Mouse (Mus musculus) hindbrain, embryonic 16.5 days (tissue): ENCODE measurements at regions not wholly inside any gene's neighbourhood (a gene's known extent, or its start where the extent isn't known, plus 50 kb on each side); places are given as distances from the start of the nearest gene placed in this dataset.

Experiments used
- ATAC-seq: fragments of 200-750 bp; cut with Nextera tagmentation; 2 replicates; pipeline ENCODE4 v1.8.0; 2017; ENCODE audit warnings: moderate TSS enrichment, moderate library complexity
- H3K27ac ChIP-seq: fragments of 300-500 bp; sonication (generic); 2 replicates; pipeline ENCODE4 v1.5.1; 2014; ENCODE audit warnings: low read depth, mild to moderate bottlenecking, control low read depth, low read length, moderate library complexity
- H3K27me3 ChIP-seq: fragments of 300-500 bp; sonication (generic); replicated peaks from 2 replicates; pipeline ENCODE4 v1.6.1; 2014; ENCODE audit warnings: low read length; ENCODE audit not compliant: control insufficient read depth, insufficient read depth
- H3K36me3 ChIP-seq: fragments of 300-500 bp; sonication (generic); 2 replicates; pipeline ENCODE4 v1.6.1; 2014; ENCODE audit warnings: mild to moderate bottlenecking, low read length, moderate library complexity, mixed read lengths; ENCODE audit not compliant: control insufficient read depth, insufficient read depth
- H3K4me1 ChIP-seq: fragments of 300-500 bp; sonication (generic); 2 replicates; pipeline ENCODE4 v1.6.1; 2014; ENCODE audit warnings: low read depth, low read length; ENCODE audit not compliant: control insufficient read depth, insufficient read depth
- H3K4me2 ChIP-seq: fragments of 300-500 bp; sonication (generic); 2 replicates; pipeline ENCODE4 v1.6.1; 2014; ENCODE audit warnings: mild to moderate bottlenecking, low read length, control low read depth, moderate library complexity
- H3K4me3 ChIP-seq: fragments of 300-500 bp; sonication (generic); 2 replicates; pipeline ENCODE4 v1.5.1; 2014; ENCODE audit warnings: mild to moderate bottlenecking, low read length, control low read depth, moderate library complexity
- H3K9ac ChIP-seq: fragments of 300-500 bp; sonication (generic); 2 replicates; pipeline ENCODE4 v1.6.1; 2014; ENCODE audit warnings: low read depth, mild to moderate bottlenecking, control low read depth, low read length, moderate library complexity
- H3K9me3 ChIP-seq: fragments of 300-500 bp; sonication (generic); 2 replicates; pipeline ENCODE4 v1.6.1; 2014; ENCODE audit warnings: mild to moderate bottlenecking, low read length, moderate library complexity; ENCODE audit not compliant: control insufficient read depth
- WGBS: fragments of 180-500 bp; shearing (Covaris S2); extraction: QIAGEN DNeasy Blood & Tissue Kit; methylation state at CpG from one replicate; pipeline ENCODE4 v1.1.7; 2014; 5-methylcytosine and 5-hydroxymethylcytosine counted together

DNA sequence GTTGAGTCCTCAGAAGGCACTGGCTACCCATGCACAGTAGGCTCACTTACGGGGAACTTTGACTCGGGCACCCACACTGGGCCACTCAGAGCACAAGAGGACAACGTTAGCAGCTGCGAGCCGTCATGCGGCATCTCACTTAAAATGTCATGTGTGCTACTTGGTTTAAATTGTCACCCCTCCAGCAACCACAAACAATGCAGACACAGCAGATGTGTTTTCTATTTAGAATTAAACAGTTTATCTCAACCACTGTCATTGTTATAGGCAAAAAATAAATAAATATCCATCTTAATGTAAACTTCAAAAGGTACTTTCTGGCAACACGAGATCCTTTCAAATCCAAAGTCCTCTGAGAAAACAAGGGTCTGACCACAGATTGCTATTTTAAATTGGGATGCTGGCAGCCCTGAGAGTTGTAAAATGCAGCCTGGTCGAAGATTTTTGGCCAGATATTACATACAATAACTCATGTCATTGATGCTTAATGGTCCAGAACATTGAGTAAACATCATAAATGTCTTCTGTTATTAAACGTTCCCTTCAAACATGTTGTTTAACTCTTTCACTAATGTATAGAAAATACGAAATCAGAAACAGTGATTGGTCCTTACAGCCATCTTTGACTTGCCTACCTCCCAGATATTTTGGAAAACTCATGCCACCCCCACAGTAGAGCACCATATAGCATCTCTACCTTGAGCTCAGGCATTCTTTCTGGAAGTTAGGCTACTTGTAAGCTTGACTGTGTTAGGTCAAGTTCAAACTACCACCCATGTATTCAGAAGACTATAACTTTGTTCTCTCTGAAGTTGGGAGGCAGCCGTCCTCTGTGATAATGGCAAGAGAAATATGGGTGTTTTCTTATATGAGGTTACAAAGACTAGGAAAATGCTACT is 232.8 kb upstream of the Tcf21 start:
- H3K4me3 ChIP-seq: no peak overlapping the region
- H3K36me3 ChIP-seq: no peaks in the 10 kb centered on the region
- ATAC-seq: no peak
- no peaks in the 10 kb centered on the region for H3K4me1 ChIP-seq
- no peak overlapping the region for H3K27ac ChIP-seq
- no peaks in the 10 kb centered on the region for H3K27me3 ChIP-seq
- no peak overlapping the region for H3K4me2 ChIP-seq
- WGBS: 84% methylated on average over 11 of the region's 11 CpGs
- no peaks in the 10 kb centered on the region for H3K9me3 ChIP-seq
- H3K9ac ChIP-seq: no peak overlapping the region

DNA sequence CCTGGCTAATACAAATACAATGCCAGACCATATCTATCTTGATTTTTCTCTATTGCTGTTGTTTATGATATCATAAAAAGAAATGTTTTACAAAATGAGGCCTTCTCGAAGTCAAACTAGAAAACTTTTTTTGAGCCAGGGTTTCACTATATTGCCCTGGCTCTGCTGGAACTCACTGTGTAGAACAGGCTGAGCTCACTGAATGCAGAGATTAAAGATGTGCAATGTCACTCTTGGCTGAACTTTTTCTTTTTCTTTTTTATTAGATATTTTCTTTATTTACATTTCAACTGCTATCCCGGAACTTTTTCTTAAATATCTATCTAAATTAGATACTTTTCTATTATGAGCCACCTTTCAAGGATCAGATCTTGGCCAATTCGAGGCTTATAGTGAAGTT is 224.5 kb upstream of the Tcf21 start:
- ATAC-seq: no peak
- Histone ChIP-seq H3K9ac (no peak overlapping the region), H3K4me3 (no peak overlapping the region), H3K27me3 (no peaks in the 10 kb centered on the region), H3K4me2 (no peak overlapping the region), H3K9me3 (no peaks in the 10 kb centered on the region), H3K36me3 (no peaks in the 10 kb centered on the region), H3K27ac (no peak overlapping the region), H3K4me1 (no peaks in the 10 kb centered on the region)
- WGBS: 83% methylated on average over 3 of the region's 3 CpGs

DNA sequence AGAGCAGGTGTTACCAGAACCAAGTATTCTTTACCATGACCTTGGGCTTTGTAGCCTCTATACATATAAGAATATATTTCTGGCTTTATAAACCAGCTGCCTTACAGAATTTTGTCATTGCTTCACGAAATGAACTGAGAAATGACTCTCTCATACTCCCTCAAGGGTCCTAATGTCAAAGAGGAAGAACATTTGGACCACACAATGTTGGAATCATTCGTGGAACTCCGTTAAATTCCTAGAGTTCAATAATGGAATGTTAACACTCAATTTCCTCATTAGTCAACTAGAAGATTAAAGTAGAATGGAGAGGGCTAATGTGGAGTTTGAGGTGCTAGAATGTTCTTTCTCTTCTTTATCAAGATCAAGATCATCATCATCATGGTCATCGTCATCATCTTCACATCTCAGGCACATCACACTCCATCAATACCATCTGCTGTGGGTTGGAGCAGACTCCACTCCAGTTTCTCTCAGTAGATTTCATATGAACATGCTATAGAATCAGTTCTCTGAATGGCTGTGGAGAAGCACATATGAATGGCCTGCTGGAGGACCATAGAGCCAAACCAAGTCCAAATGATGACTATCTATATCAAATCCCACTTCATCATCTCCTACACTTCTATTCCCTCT is 211.6 kb upstream of the Tcf21 start:
- WGBS: 77% methylated on average over 4 of the region's 4 CpGs
- ATAC-seq: no peak
- no peak overlapping the region for H3K4me2 ChIP-seq

DNA sequence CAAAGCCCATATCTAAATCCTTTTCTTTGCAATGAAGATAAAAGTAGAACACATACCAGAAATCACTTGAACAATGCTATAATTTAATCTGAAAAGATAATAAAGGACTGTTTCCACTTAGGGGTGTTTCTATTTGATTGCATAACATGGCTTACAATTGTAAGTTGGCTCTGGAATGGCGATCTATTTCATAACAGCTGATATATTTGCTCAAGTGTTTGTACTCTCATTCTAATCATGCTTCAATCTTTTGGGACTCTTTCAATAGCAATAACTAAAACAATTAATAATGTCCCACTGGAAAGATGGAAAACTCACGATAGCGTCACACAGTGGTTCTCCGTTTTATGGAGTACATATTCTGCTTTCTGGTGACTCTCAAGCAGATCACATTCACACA is 208.0 kb upstream of the Tcf21 start:
- Histone ChIP-seq H3K36me3 (no peaks in the 10 kb centered on the region), H3K4me2 (no peak overlapping the region), H3K27me3 (no peaks in the 10 kb centered on the region), H3K9ac (no peak overlapping the region), H3K4me3 (no peak overlapping the region), H3K9me3 (no peaks in the 10 kb centered on the region), H3K4me1 (no peaks in the 10 kb centered on the region), H3K27ac (no peak overlapping the region)
- no peak for ATAC-seq
- WGBS: 85% methylated on average over 4 of the region's 4 CpGs

More for the DNA sequence above, 211.6 kb upstream of the Tcf21 start:
- Histone ChIP-seq H3K36me3 (no peaks in the 10 kb centered on the region), H3K9ac (no peak overlapping the region), H3K4me1 (no peaks in the 10 kb centered on the region), H3K27me3 (no peaks in the 10 kb centered on the region), H3K27ac (no peak overlapping the region), H3K4me3 (no peak overlapping the region), H3K9me3 (no peaks in the 10 kb centered on the region)

DNA sequence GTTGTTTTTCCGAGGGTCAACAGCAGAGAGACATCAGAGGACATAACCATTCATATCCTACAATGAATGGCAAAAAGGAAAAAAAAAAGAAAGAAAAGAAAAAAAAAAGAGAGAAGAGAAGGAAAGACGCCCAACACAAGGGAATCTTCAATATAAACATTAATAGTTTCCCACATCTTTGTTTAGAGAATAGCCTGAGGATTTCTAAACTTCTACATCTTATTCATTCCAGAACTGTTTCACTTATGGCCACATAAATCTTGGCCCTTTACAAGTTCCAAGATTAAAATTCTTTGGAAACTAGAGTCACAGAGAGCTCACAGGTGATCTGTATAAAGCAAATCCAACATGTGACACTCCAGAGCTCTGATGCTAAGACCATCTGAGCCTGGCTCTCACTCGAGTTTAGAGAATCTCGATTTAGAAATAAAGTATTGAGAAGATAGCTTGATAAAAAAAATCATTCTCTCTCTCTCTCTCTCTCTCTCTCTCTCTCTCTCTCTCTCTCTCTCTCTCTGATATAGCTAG is 197.2 kb upstream of the Tcf21 start:
- Histone ChIP-seq H3K4me3 (no peak overlapping the region), H3K27ac (no peak overlapping the region), H3K9me3 (no peaks in the 10 kb centered on the region), H3K4me2 (no peak overlapping the region), H3K4me1 (no peaks in the 10 kb centered on the region), H3K27me3 (no peaks in the 10 kb centered on the region), H3K9ac (no peak overlapping the region), H3K36me3 (no peaks in the 10 kb centered on the region)
- WGBS: 77% methylated on average over 4 of the region's 4 CpGs
- ATAC-seq: no peak

DNA sequence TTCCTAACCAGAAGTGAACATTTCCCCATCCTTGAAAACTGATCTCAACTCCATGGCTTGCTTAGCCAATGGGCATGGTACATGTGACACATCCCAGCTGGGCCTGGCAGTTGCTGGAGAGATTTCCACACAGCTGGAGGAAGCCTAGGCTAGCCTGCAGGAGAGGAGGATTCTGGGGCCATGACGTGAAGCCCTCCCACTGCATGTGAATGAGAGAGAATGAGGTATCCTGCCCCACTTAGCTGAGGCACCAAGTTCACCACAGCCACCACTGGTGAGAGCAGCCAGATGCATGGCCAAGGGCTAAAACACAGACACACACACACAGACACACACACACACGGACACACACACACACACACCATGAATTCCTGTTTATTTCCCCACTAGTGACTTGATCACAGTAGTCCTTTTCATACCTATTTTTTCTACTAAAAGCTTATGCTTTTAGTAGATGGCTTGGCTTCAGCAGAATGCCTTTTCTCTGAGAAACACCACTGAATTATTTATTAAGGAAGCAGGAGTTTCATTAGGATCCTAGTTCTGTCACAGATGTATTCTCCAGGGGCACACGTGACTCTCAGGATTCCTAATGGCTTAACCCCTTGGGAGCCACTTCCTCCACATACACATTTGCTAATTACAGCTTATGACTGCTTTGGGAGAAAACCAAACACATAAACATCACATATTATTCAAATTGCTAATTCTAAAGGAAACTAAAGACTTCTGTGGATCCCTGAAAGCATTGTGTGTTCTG is 196.1 kb upstream of the Tcf21 start:
- Histone ChIP-seq H3K4me2 (no peak overlapping the region), H3K27ac (no peak overlapping the region; the same call in 1 of the 2 replicates), H3K9me3 (no peaks in the 10 kb centered on the region), H3K27me3 (no peaks in the 10 kb centered on the region), H3K36me3 (no peaks in the 10 kb centered on the region), H3K4me1 (no peaks in the 10 kb centered on the region), H3K4me3 (no peak overlapping the region), H3K9ac (no peak overlapping the region)
- 36% methylated on average over 3 of the region's 3 CpGs for WGBS
- ATAC-seq: peak; percentile 68

DNA sequence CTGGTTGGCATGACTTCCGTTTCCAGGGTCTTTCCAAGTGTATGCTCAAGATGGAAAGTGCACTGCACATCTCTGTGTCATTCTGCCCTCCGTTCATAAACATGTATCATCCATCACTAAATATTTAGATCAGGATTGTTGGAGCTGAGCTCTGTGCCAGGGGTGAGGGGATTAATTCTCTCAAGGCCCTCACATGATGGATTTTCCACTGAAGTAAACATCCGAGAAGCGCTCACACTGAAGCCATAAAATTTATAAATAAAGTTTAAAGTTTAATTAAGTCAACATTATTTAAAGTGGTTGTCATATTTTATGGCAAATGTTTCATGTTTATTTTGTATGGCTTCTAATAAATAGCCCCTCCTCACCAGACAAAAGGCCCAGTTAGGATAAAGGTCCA is 190.7 kb upstream of the Tcf21 start:
- ATAC-seq: no peak
- H3K4me2 ChIP-seq: no peak overlapping the region
- H3K36me3 ChIP-seq: no peaks in the 10 kb centered on the region
- no peak overlapping the region for H3K9ac ChIP-seq
- H3K27ac ChIP-seq: no peak overlapping the region
- 70% methylated on average over 4 of the region's 4 CpGs for WGBS
- no peak overlapping the region for H3K4me3 ChIP-seq
- no peaks in the 10 kb centered on the region for H3K9me3 ChIP-seq
- H3K27me3 ChIP-seq: no peaks in the 10 kb centered on the region
- H3K4me1 ChIP-seq: no peaks in the 10 kb centered on the region

DNA sequence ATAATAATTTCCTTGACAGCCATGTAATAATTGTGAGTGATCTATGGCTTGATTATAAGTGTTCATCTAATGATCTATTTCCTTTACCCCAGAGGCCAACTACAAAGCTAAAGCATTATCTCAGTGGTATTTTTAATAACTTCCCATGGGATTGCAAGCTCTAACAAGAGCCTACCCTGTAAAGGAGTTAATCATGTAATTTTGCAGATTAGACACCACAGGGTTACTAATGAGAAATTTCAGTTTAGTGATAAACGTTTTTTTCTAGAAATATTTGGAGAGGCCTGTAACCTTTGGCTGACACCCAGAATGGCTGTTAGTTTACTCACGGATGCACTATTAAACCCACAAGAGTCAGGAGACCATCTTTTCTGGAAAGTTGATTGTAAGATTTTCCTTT is 190.2 kb upstream of the Tcf21 start:
- Histone ChIP-seq H3K4me2 (no peak overlapping the region), H3K4me3 (no peak overlapping the region), H3K9ac (no peak overlapping the region), H3K4me1 (no peaks in the 10 kb centered on the region), H3K27me3 (no peaks in the 10 kb centered on the region), H3K36me3 (no peaks in the 10 kb centered on the region), H3K9me3 (no peaks in the 10 kb centered on the region), H3K27ac (no peak overlapping the region)
- no peak for ATAC-seq
- WGBS: 27% methylated on average over 2 of the region's 2 CpGs

DNA sequence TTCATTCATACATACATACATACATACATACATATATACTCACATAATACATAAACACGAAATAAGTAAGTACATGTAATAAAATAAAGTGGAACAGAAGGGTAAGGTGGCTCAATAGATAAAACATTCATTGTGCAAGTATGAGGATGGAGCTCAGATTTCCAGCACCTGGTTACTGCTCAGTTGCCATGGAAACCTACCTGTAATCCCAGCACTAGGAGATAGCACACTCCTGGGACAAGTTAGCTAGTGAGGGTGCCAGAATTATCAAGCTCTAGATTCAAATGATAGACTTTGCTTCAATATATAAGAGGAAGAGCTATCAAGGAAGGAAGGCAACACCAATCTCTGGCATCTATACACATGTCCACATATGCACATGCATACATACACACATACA is 184.8 kb upstream of the Tcf21 start:
- Histone ChIP-seq H3K27me3 (no peaks in the 10 kb centered on the region), H3K9me3 (no peaks in the 10 kb centered on the region), H3K27ac (no peak overlapping the region), H3K36me3 (no peaks in the 10 kb centered on the region), H3K4me1 (no peaks in the 10 kb centered on the region), H3K9ac (no peak overlapping the region), H3K4me3 (no peak overlapping the region), H3K4me2 (no peak overlapping the region)
- ATAC-seq: peak; percentile 63; the same call in 1 of the 2 replicates
- 84% methylated on average over 1 of the region's 1 CpGs for WGBS
